Mouse (Mus musculus) urinary bladder, postnatal 10 days (tissue): ENCODE results near the gene Robo4.

Experiments
- DNase-seq: peaks from one replicate; pipeline ENCODE4 v3.0.0; 2022; ENCODE audit warnings: low spot score

The Robo4 gene

DNA sequence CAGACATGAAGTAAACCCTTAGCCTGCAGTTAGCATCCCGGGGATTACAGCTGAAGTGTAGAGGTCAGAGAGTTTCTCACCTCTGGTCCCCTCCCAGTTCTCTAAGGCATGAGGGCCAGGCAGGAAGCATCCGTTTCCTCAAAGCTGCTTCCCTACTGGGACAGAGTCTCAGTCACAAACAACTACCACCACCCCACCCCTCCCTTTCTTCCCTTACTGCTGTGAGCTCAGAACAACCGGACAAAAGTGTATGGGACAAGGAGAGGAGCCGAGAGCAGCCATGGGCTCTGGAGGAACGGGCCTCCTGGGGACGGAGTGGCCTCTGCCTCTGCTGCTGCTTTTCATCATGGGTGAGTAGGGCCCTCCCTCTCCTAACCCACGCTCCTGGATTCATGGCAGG is at the start of gene Robo4:
Gene Robo4 (plus strand): TSS at position 96 of the 400 bp plus-strand sequence.
- DNase-seq = no peak

GRCm38 (mm10) chr9:37354485-37354884 is 47.2 kb upstream of the Robo4 start:
- DNase-seq = no peak

GRCm38 (mm10) chr9:37358713-37359330 is 42.9 kb upstream of the Robo4 start:
- no peak for DNase-seq

DNA sequence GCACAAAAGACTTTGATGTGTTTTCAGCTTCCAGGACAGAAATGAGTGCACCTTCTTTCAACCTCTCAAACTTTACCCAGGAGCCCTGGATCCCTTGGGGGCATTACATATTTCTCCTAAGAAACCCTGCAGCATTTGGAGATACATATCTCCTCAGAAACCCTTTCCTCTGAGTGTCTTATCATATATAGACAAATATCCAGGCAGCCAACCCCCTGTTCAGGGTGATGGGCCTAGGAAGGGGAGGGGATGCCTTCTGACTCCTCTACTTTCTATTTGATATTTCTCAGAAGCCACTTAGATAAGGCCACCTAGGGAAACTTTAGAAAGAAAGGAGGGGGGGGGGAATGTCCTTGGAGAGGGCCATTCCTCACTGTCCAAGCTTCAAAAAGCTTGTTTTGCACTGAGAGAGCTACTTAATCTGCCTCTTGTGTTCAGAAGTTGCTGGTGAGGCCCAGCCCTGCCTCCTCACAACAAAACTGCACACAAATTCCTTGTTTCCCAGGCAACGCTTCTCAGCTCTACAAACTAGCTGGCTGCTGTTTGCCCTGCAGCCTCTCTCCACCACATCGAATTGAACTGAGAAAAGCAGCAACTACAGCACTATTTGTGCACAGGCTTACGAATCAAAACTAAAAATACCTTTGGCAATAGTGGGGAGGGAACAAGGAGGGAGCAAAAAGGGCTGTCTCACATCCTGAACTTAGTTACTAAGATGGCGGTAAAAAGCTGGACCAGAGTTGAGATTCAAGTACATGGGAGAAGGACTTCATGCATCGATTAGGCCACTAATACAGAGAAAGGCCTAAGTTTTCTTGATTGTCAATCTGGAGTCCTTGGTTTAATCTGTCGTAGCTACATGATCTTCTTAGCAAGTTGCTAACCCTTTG is 42.1 kb upstream of the Robo4 start:
- no peak for DNase-seq

GRCm38 (mm10) chr9:37362084-37362483 is 39.6 kb upstream of the Robo4 start:
- no peak for DNase-seq

GRCm38 (mm10) chr9:37362881-37363280 is 38.8 kb upstream of the Robo4 start:
- DNase-seq = no peak

- DNase-seq = no peak
These were observed 38.1 kb upstream of the Robo4 start for GRCm38 (mm10) chr9:37363551-37363950.

DNA sequence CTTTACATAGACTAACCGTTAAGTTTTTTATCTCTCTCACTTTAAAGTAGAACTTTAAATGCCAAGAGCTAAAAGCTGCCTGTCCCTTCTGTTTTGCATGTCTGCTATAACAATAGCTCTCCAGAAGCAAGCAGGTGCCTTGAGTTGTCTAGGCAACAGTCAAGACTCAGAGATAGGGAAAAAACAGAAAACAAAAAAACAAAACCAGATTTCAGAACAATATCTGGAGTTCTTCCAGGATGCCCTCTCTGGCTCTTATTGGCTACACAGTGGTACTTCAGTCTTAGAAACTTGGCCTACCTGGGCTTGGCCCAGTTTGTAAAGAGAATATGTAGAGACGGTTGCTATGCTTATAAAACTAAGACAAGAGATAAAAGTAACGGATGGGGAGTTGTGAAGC is 37.3 kb upstream of the Robo4 start:
- no peak for DNase-seq

DNA sequence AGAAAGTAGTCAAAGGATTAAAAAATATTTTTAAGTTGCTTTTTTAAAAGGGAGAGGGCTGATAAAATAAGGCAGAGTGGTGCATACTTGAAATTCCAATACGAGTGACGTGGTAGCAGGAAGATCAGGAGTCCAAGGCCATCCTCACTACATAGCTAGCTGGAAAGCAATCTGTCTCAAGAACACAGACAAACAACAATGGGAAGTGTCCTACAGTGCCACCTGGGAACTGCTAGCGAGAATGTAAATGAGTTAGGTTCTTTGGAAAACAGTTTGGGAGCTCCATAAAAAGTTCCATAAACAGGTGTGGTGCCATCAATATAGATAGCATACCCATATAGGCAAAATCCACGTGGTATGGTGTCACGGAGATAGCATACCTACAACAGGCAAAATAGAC is 36.0 kb upstream of the Robo4 start:
- no peak for DNase-seq

DNA sequence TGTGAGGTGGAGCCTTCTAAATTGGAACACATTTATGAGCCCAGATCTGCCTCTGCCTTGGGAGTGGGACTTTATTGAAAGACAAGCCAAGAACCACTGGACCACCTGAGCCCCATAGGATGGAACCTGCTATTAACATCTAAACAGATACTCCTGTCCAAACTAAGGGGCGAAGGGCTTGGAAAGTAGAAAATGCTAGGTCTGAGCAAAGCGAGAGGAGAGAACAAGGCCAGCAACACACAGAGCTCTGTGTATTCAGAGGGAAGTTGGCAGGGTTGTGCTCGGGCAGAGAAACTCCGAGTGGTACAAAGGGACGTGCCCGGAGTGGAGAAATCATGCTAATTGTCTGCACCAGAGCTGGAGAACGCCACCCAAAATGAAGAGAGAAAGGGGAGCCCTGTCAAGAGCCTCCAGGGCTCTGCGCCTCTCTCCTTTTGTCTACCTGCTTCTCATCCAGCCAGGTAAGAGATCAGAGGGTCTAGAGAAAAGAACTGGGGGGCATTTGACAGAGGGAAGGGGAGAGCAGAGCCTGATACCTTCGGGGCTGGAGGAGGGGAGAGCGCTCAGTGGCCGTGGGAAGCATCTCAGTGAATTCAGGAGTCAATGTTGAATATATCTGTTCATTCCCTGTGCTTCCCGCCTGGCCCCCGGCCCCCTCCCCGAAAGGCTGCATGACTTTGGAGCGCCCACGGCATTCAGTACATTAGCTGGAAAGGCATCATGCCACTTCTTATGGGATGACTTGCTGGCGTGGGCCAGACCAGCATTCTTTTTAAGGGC is 34.2 kb upstream of the Robo4 start, which contains the start of gene Hepacam:
Gene Hepacam (plus strand): TSS at position 51 of the 780 bp plus-strand sequence.
- DNase-seq = no peak

- no peak for DNase-seq
These were observed 33.4 kb upstream of the Robo4 start for GRCm38 (mm10) chr9:37368081-37368830.

DNA sequence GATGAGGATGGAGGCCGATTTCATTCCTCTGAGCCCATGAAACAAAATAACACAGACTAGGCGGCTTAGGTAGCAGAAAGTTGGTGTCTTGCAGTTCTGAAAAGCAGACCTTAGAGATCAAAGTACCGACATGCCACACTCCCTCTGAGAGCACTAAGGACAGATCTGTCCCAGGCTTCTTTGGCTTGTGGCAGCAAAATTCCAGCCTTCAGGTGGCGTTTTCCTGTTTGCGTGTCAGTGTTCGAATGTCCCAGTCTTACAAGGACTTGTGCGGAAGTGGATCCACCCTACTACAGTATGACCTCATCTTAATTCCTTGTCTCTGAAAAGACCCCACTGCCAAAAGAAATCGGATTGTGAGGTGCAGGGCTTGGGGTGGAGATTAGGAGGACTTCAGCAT is 32.8 kb upstream of the Robo4 start:
- DNase-seq = no peak

DNA sequence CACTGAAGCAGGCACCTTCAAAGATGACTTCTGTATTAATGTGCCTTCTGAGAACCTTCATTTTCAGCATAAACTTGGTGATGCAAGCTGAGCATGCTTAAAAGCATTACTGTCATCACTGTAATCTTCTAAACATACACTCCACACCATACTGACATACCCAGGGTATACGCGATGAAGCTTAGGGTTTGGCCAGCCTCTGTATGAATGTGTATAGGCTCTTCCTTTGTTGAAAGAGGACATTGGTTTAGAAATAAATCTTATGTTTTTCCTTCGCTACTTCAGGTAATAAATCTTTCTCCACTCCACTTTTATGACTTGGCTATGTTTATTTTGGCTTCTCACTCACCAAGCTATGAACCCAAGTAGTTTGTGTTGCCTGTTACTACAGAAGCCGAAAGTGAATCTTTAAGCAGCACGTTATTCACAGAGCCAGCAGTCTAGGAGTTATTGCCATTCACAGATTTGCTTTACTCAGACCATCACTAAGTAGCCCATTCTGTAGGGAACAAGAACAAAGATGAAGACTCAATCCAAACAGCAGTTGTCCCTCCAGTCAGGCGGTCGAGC is 30.4 kb upstream of the Robo4 start:
- no peak for DNase-seq

DNA sequence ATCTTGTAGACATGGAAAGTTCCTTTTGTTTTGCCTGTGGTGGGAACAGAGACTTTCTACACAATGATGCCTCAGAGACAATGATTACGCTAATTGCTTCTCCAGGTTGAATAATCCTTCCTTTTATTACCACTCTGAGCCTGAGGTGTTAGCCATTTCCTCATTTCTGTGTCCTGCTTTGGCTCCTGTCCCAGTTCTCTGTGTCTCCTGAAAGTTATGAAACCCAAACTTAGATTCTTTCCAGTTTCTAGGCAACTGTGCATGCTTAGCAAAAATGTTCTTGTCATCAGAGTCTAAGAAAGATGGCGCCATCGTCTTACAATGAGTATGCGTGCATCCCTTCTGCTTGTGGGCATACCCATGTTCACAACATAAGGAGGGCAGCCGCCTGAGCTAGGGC is 26.0 kb upstream of the Robo4 start:
- DNase-seq = no peak

DNA sequence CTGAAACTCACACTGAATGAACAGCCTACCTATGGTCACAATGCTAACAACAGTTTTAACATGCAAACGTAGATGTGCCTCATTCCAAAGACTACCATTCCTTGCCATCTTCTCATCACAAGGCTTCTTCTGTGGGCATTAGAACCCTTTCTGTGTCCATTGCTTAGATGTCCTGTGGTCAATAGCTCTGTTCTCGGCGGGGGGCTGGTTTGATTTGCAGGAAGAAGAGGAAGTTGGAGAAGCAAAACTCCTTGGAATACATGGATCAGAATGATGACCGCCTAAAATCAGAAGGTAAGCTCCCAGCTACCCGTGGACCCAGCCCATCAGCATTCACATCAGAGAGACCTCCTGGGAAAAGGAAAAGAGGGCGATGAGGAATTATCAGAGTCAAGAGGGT is 18.5 kb upstream of the Robo4 start:
- no peak for DNase-seq

DNA sequence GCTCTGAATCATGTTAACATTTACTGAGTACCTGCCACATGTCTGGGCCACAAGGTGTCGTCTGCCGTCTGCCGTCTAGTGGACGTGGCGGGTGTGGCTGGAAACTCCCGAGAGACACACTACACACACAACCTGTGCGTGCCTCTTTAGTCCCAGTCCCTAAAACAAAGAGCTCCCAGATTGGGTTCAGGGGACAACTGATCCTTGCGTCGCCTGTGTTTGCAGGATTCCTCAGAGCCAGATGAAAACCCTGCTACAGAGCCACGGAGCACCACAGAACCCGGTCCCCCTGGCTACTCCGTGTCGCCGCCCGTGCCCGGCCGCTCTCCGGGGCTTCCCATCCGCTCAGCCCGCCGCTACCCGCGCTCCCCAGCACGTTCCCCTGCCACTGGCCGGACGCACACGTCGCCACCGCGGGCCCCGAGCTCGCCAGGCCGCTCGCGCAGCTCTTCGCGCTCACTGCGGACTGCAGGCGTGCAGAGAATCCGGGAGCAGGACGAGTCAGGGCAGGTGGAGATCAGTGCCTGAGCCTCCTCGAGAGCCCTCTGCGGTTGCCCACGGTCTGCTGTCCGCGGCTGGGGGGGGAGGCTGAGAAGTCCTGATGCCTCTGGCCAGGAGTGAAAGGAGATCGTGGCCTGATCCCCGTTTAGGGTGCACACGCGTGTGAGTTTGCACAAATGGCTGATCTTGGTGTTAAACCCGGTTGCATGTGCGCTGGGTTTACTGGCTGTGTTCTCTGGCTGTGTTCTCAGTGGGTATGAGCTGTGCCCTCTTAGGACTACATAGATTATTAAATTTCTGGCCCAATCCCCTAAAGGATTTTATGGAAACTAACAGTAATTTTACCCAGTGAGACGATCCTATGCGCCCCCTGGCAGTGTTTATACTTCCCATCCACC is 17.2 kb upstream of the Robo4 start:
- no peak for DNase-seq

DNA sequence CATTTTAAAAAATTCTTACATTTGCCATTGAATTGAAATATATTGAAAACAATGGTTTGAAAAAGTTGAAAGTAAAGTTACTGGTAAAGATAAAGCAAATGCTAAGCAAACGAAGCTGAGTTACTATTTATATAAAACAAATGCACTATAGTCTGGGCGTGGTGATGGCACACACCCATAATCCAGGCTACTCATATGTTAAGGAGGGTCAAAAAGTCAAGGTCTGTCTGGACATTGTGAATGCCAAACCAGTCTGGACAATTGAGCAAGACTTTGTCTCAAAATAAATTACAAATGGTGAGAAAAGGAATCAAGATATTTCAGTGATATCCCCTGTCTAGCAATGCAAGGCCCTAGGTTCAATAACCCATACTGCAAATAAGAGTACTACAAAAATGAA is 10.8 kb upstream of the Robo4 start:
- DNase-seq = no peak

DNA sequence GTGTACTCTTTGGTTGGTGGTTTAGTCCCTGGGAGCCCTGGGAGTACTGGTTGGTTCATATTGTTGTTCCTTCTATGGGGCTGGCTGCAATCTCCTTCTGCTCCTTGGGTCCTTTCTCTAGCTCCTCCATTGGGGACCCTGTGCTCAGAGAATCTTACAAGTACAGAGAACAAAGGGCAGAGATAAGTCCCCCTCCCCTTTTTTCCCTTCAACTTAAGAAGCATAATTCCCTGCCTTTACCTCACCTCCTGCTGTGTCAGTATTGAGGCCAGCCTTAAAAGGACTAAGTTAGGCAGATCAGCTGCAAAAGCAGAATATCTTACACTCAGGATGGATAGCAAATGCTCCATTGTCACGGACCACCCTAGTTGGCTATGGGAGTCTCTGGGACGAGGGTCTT is 9.6 kb upstream of the Robo4 start:
- no peak for DNase-seq

GRCm38 (mm10) chr9:37393482-37394131 is 8.1 kb upstream of the Robo4 start:
- DNase-seq = no peak

DNA sequence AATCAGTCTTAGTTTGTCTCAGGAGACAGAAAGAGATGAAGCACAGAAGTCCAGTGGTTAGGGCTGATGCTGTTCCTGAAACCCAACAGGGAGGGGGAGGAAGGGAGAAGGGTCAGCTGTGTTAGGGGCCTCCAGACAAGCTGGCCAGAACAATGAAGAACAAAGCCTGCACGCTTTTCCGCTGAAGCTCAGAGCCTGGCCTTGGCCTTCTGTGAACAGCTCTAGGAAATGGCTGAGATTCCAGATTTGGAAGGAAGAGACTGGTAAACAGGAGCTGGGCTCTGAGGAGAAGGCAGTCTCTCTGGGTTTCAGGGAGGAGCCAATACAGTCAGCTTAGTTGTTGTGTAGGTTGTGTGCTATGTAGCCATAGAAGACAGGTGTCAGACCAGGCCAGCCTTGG is 1.1 kb upstream of the Robo4 start:
- no peak for DNase-seq
